Mouse (Mus musculus): ENCODE results near the gene Nbea.

DNA sequence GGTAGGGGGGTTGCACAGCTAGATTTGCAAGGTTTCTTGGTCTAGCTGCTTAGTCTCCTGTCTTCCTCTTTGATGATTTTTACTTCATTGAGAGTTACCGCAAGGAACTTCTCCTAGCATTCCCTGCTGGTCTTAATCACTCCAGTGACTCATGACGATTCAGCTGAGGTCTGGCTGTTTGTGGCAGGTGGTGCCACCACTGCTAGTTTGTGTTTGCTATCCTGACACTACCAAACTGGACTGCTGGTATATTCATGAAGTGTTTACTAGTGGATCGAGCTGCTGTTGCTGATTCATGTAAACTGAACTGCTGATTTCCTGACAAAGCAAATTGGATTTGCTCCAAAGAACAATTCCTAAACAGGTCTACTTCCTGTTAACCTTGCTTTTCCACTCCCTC lies 56.8 kb downstream of the Nbea start:
- no peak for TF ChIP-seq POLR2A (IDR thresholded peaks at IDR 0.05; ENCODE audit: borderline replicate concordance, control insufficient read depth, low read depth, low read length)
- TF ChIP-seq CTCF (IDR thresholded peaks at IDR 0.05; ENCODE audit: control insufficient read depth, insufficient read depth, low read length), result no peak

Measured in bone marrow, adult 2 months (tissue).